Mouse (Mus musculus): ENCODE data around the gene 5730480H06Rik. TPM values are rescaled to one million over a fixed set of nuclear protein-coding genes. Genes with fewer than 3 reads are reported as not detected.

The 5730480H06Rik gene
- 34.2 and 39.5 TPM in 2 replicates for total RNA-seq (2014; fragmentation: Nextera tagmentation)
- 18.4 and 19.9 TPM in 2 replicates for total RNA-seq (2017)
- 5.3 and 6.0 TPM in 2 replicates for polyA plus RNA-seq (2012)

GRCm38 (mm10) chr5:48327652-48328051 lies at the start of gene 5730480H06Rik:
Gene 5730480H06Rik (plus strand): TSS chr5:48327952.
- DNase-seq (ENCODE audit: low spot score), result no peak
- TF ChIP-seq POLR2AphosphoS5 (IDR thresholded peaks at IDR 0.05; ENCODE audit: insufficient replicate concordance, low read depth, low read length) (no peak), GATA2 (IDR thresholded peaks at IDR 0.05; ENCODE audit: borderline replicate concordance, low read depth, low read length) (no peak), TAL1 (conservative IDR thresholded peaks at IDR 0.05; ENCODE audit: low read depth, low read length) (no peak), CTCF (IDR thresholded peaks at IDR 0.05; ENCODE audit: low read depth, low read length) (no peak), GATA1 (IDR thresholded peaks at IDR 0.05; ENCODE audit: borderline replicate concordance, low read length) (no peak)
- Histone ChIP-seq H3K27me3 (ENCODE audit: insufficient read depth, low read length) (0 out of 2 replicates have a peak, but pooled peaks cover 4% of the 10 kb centered on the region), H3K4me3 (ENCODE audit: low read depth, low read length) (no peak within 1 kb of the TSS), H3K4me1 (ENCODE audit: insufficient read depth, low read depth, low read length) (no peaks in the 10 kb centered on the region), H3K36me3 (replicated peaks) (no peaks in the 10 kb centered on the region), H3K9me3 (replicated peaks) (no peaks in the 10 kb centered on the region)
- ATAC-seq (ENCODE audit: extremely low read depth, insufficient number of reproducible peaks, low FRiP score, poor library complexity, severe bottlenecking), result no peak

GRCm38 (mm10) chr5:48301186-48301585 lies 26.6 kb upstream of the 5730480H06Rik start:
- no peak for DNase-seq (ENCODE audit: low spot score)
- no peak for ATAC-seq (ENCODE audit: extremely low read depth, insufficient number of reproducible peaks, low FRiP score, poor library complexity, severe bottlenecking)
- H3K36me3 ChIP-seq (replicated peaks), result no peaks in the 10 kb centered on the region
- no peaks in the 10 kb centered on the region for H3K27me3 ChIP-seq (ENCODE audit: insufficient read depth, low read length)
- no peak for TF ChIP-seq TAL1 (conservative IDR thresholded peaks at IDR 0.05; ENCODE audit: low read depth, low read length)
- no peak for TF ChIP-seq POLR2AphosphoS5 (IDR thresholded peaks at IDR 0.05; ENCODE audit: insufficient replicate concordance, low read depth, low read length)
- no peak for TF ChIP-seq GATA1 (IDR thresholded peaks at IDR 0.05; ENCODE audit: borderline replicate concordance, low read length)
- TF ChIP-seq GATA2 (IDR thresholded peaks at IDR 0.05; ENCODE audit: borderline replicate concordance, low read depth, low read length), result no peak
- no peak for TF ChIP-seq CTCF (IDR thresholded peaks at IDR 0.05; ENCODE audit: low read depth, low read length)
- H3K4me3 ChIP-seq (ENCODE audit: low read depth, low read length), result no peak overlapping the region
- no peaks in the 10 kb centered on the region for H3K4me1 ChIP-seq (ENCODE audit: insufficient read depth, low read depth, low read length)
- no peaks in the 10 kb centered on the region for H3K9me3 ChIP-seq (replicated peaks)

- ATAC-seq (ENCODE audit: extremely low read depth, insufficient number of reproducible peaks, low FRiP score, poor library complexity, severe bottlenecking), result peak; percentile 66
These were observed 12.6 kb upstream of the 5730480H06Rik start for GRCm38 (mm10) chr5:48315057-48315602.

GRCm38 (mm10) chr5:48320597-48320996 lies 7.2 kb upstream of the 5730480H06Rik start:
- Histone ChIP-seq H3K4me1 (ENCODE audit: insufficient read depth, low read depth, low read length) (no peaks in the 10 kb centered on the region), H3K36me3 (replicated peaks) (no peaks in the 10 kb centered on the region), H3K4me3 (ENCODE audit: low read depth, low read length) (no peak overlapping the region), H3K27me3 (ENCODE audit: insufficient read depth, low read length) (no peaks in the 10 kb centered on the region), H3K9me3 (replicated peaks) (no peaks in the 10 kb centered on the region)
- ATAC-seq (ENCODE audit: extremely low read depth, insufficient number of reproducible peaks, low FRiP score, poor library complexity, severe bottlenecking), result no peak
- DNase-seq (ENCODE audit: low spot score), result no peak
- TF ChIP-seq CTCF (IDR thresholded peaks at IDR 0.05; ENCODE audit: low read depth, low read length) (no peak), POLR2AphosphoS5 (IDR thresholded peaks at IDR 0.05; ENCODE audit: insufficient replicate concordance, low read depth, low read length) (no peak), TAL1 (conservative IDR thresholded peaks at IDR 0.05; ENCODE audit: low read depth, low read length) (no peak), GATA2 (IDR thresholded peaks at IDR 0.05; ENCODE audit: borderline replicate concordance, low read depth, low read length) (no peak), GATA1 (IDR thresholded peaks at IDR 0.05; ENCODE audit: borderline replicate concordance, low read length) (no peak)

More at GRCm38 (mm10) chr5:48315057-48315602, 12.6 kb upstream of the 5730480H06Rik start:
- Histone ChIP-seq H3K9me3 (replicated peaks) (no peaks in the 10 kb centered on the region), H3K4me1 (ENCODE audit: insufficient read depth, low read depth, low read length) (no peaks in the 10 kb centered on the region), H3K4me3 (ENCODE audit: low read depth, low read length) (no peak overlapping the region), H3K27me3 (ENCODE audit: insufficient read depth, low read length) (no peaks in the 10 kb centered on the region), H3K36me3 (replicated peaks) (no peaks in the 10 kb centered on the region)
- TF ChIP-seq CTCF (IDR thresholded peaks at IDR 0.05; ENCODE audit: low read depth, low read length), result no peak
- no peak for TF ChIP-seq TAL1 (conservative IDR thresholded peaks at IDR 0.05; ENCODE audit: low read depth, low read length)
- no peak for TF ChIP-seq GATA1 (IDR thresholded peaks at IDR 0.05; ENCODE audit: borderline replicate concordance, low read length)
- no peak for TF ChIP-seq GATA2 (IDR thresholded peaks at IDR 0.05; ENCODE audit: borderline replicate concordance, low read depth, low read length)
- TF ChIP-seq POLR2AphosphoS5 (IDR thresholded peaks at IDR 0.05; ENCODE audit: insufficient replicate concordance, low read depth, low read length), result no peak
- no peak for DNase-seq (ENCODE audit: low spot score)

- Histone ChIP-seq H3K4me3 (ENCODE audit: low read depth, low read length) (no peak overlapping the region), H3K36me3 (replicated peaks) (no peaks in the 10 kb centered on the region), H3K4me1 (ENCODE audit: insufficient read depth, low read depth, low read length) (no peaks in the 10 kb centered on the region), H3K9me3 (replicated peaks) (no peaks in the 10 kb centered on the region), H3K27me3 (ENCODE audit: insufficient read depth, low read length) (no peaks in the 10 kb centered on the region)
- no peak for TF ChIP-seq TAL1 (conservative IDR thresholded peaks at IDR 0.05; ENCODE audit: low read depth, low read length)
- no peak for DNase-seq (ENCODE audit: low spot score)
- no peak for ATAC-seq (ENCODE audit: extremely low read depth, insufficient number of reproducible peaks, low FRiP score, poor library complexity, severe bottlenecking)
These were observed 1.5 kb upstream of the 5730480H06Rik start for GRCm38 (mm10) chr5:48326221-48326620.

- Histone ChIP-seq H3K4me1 (ENCODE audit: insufficient read depth, low read depth, low read length) (no peaks in the 10 kb centered on the region), H3K27me3 (ENCODE audit: insufficient read depth, low read length) (peaks cover 6% of the 10 kb centered on the region; the same call in 1 of the 2 replicates), H3K36me3 (replicated peaks) (no peaks in the 10 kb centered on the region), H3K9me3 (replicated peaks) (no peaks in the 10 kb centered on the region), H3K4me3 (ENCODE audit: low read depth, low read length) (no peak overlapping the region)
- ATAC-seq (ENCODE audit: extremely low read depth, insufficient number of reproducible peaks, low FRiP score, poor library complexity, severe bottlenecking) (no peak), DNase-seq (ENCODE audit: low spot score) (no peak)
- TF ChIP-seq TAL1 (conservative IDR thresholded peaks at IDR 0.05; ENCODE audit: low read depth, low read length), result no peak
- TF ChIP-seq GATA1 (IDR thresholded peaks at IDR 0.05; ENCODE audit: borderline replicate concordance, low read length), result no peak
- TF ChIP-seq CTCF (IDR thresholded peaks at IDR 0.05; ENCODE audit: low read depth, low read length), result no peak
- no peak for TF ChIP-seq POLR2AphosphoS5 (IDR thresholded peaks at IDR 0.05; ENCODE audit: insufficient replicate concordance, low read depth, low read length)
- no peak for TF ChIP-seq GATA2 (IDR thresholded peaks at IDR 0.05; ENCODE audit: borderline replicate concordance, low read depth, low read length)
These were observed 2.0 kb downstream of the 5730480H06Rik start for GRCm38 (mm10) chr5:48329751-48330150.

Data from G1E (cell line).